Mouse (Mus musculus) kidney, adult 11 months (tissue): ENCODE measurements around the gene Ctnnbip1.
"Not testable (repeated sequence)": the region's sequence is repeated elsewhere in the genome, so short reads cannot be mapped to it uniquely, and the experiment has no call there.

ENCODE experiments used
- DNase-seq: peaks from one replicate; pipeline ENCODE4 v3.0.0; 2022

Ctnnbip1 gene

GRCm38 (mm10) chr4:149594913-149595581 lies 77.0 kb downstream of the Ctnnbip1 start:
- DNase-seq: no peak

GRCm38 (mm10) chr4:149597641-149598208 lies 79.7 kb downstream of the Ctnnbip1 start:
- DNase-seq: no peak

DNA sequence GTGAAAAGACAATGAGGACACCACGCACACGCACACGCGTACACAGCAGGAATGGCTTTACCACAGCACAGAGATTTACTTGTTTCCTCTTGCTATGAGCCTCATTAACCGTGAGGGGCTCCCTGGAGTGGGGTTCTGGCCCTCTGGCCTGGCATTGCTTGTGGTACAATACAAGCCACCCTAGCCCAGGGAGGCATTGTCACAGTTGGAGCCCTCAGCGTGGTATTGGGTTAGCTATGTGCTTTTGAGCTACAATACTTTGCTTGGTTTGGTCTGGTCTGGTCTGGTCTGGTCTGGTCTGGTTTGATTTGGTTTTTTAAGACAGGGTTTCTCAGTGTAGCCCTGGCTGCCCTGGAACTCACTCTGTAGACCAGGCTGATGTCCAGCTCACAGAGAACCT lies 81.5 kb downstream of the Ctnnbip1 start:
- no peak for DNase-seq

DNA sequence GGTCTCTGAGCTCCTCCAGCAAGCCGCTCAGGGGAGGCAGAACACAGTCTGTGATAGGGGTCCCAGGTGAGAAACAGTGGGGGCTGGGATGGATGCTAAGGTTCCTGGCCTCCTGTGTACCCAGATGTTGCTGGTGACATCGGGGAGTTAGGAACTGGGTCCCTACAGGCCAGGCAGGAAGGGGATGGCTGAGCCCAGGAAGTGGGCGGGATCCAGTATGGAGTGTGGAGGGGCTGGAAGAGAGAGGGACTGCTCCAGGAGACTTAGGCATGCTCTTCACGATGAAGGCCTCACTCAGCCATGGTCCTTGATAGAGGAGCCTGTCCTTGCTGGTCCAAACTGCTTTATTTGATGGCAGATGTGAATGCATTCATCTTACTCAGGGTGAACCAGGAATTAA lies 82.1 kb downstream of the Ctnnbip1 start:
- no peak for DNase-seq

GRCm38 (mm10) chr4:149601484-149601883 lies 83.4 kb downstream of the Ctnnbip1 start:
- no peak for DNase-seq

DNA sequence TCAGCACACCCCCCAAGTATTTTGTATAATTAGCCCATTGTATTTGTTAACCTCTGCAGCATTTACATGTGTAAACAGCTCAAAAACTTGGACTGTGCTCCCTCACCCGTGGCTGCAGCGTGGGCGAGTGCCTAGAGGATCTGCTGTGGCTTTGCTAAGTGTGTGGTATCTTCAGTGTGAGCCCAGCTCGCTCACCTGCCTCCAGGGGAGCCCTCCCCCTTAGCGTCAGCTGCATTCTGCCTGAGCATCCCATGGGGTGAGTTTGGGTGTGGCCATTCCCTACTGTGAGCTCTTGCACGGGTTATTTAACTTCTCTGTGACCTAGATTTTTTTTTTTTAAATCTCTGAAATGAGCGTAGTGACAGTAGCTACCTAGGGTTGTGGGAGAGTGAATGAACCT lies 84.2 kb downstream of the Ctnnbip1 start:
- no peak for DNase-seq

GRCm38 (mm10) chr4:149603860-149604259 lies 85.8 kb downstream of the Ctnnbip1 start:
- DNase-seq: no peak

DNA sequence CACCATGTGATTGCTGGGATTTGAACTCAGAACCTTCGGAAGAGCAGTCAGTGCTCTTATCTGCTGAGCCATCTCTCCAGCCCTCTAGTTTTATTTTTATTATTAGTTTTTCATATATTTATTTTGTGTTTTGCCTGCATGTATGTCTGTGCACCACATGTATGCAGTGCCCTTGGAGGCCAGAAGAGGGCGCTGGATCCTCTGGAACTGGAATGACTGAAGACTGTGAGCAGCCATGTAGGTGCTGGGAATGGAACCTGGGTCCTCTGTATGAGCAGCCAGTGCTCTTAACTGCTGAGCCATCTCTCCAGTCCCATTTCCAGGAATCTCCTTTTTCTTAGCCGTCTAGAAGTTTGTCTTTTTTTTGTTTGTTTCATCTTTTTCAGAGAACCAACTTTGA lies 86.5 kb downstream of the Ctnnbip1 start:
- no peak for DNase-seq

GRCm38 (mm10) chr4:149606056-149606455 lies 88.0 kb downstream of the Ctnnbip1 start:
- no peak for DNase-seq

- no peak for DNase-seq
Observed at GRCm38 (mm10) chr4:149606766-149607358, 88.8 kb downstream of the Ctnnbip1 start.

GRCm38 (mm10) chr4:149607591-149608308 lies 89.7 kb downstream of the Ctnnbip1 start:
- DNase-seq: no peak

GRCm38 (mm10) chr4:149608309-149608638 lies 90.2 kb downstream of the Ctnnbip1 start:
- no peak for DNase-seq

DNA sequence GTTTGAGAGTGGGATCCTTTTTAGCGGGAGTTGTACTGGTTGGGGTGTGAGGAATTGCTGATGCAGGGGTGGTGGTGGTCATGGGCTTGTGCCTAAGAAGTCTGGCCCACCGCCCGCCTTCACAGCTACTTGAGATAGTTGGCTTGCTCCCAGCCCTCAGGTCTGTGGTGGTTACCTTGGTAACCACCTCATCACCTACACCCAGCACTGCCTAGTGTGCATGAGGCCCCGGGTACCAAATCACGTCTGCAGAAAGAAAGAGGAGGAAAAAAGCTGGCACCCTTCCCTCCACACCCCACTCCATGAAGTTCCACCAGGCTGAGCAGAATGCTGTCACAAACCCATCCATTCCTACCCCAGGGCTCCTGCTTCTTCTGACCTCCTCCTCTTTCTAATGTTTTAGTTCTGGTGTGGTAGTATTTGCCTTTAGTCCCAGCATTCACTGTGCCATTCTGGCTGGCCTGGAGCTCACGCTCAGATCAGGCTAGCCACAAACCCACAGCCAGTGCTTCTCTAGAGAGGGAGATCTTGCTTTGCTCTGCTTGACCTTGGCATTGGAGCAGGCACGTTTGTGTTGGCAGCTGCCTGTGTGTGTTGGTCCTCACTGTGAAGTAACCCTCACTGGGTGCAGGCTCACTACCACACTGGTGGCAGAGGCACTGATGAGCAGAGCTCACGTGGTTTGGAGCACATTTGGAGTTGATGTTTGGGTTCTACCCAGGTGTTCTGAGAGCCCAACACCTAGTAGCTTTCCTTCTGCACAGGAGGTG lies 91.4 kb downstream of the Ctnnbip1 start:
- DNase-seq: no peak

DNA sequence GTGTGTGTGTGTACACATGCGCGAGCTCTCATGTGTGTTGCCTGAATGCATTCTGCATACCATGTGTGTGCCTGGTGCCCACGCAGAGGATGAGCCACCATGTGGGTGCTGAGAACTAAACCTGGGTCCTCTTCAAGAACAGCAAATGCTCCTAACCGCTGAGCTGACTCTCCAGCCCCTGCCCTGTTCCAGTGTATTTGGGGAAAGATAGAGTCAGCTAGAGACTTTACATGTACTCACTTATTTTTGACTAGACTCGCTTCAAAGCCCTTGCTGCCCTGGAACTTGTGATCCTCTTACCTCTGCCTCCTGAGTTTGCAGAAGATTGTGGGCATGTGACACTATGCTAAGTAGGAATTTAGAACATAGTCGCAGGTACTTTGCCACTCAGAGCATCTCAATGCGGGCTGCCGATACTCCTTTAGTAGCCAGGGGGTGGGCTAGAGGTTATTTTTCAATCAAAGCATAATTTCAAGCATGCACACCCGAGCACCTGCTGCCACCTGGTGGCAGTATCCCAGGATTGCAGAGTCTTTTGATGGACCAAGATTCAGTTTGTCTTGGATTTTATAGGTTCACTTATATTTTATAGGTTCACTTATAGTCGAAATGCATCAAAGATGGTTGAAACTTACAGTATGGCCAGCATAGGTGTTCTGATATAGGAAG lies 93.5 kb downstream of the Ctnnbip1 start:
- DNase-seq: no peak

DNA sequence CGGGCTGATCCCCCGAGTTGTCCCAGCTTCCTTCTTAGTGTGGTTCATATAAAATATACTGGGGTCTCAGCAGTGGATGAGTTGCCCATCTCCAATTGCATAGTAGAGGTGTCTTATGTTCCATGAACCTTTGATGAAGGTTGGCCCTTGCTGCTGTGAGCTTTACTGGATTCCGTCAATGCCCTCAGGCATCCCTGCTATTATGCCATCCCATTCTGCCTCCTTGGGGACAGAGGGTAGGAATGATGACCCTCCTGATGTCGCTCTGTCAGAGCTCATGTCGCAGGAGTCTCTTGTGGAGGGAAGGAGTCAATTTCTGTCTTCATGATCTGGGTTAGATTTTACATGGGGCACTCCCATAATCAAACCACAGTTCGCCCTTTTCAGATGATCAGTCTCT lies 95.5 kb downstream of the Ctnnbip1 start:
- DNase-seq: not testable (repeated sequence)

DNA sequence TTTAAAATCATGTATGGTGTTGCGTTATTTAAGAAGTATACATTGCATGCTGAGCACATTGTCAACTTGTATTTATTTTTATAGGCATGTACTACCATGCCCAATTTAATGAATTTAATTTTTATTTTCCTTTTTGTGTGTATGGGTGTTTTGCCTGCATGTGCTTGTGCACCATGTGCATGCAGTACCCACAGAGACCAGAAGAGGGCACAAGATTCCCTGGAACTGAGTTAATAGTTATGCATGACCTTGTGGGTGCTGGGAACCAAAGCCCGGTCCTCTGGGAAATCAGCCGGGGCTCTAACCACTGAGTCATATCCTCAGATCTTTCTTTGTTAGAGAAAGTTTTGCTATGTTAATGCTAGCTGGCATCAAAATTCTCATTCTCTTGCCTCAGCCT lies 96.8 kb downstream of the Ctnnbip1 start:
- DNase-seq: no peak
